Mouse (Mus musculus): Measurements from ENCODE around the gene Cyp3a41b. TPM values are rescaled to one million over a fixed set of nuclear protein-coding genes. Genes with fewer than 3 reads are reported as not detected.

Gene Cyp3a41b
- polyA plus RNA-seq (2017; shearing (Covaris generic)), result not detected

GRCm38 (mm10) chr5:145584630-145585029, at the start of gene Cyp3a41b:
Cyp3a41b (minus strand) TSS chr5:145584730.

Other genes starting within 250 kb of the Cyp3a41b start
- not detected for gene Cyp3a57, start 239.5 kb downstream of the Cyp3a41b start, polyA plus RNA-seq (2017; shearing (Covaris generic))
- gene Cyp3a16, start 115.0 kb downstream of the Cyp3a41b start, polyA plus RNA-seq (2017; shearing (Covaris generic)), result not detected
- not detected for gene Cyp3a41a, start 135.4 kb upstream of the Cyp3a41b start, polyA plus RNA-seq (2017; shearing (Covaris generic))
- gene Cyp3a44, start 221.1 kb upstream of the Cyp3a41b start, polyA plus RNA-seq (2017; shearing (Covaris generic)), result not detected